Mouse (Mus musculus) myocyte (in vitro differentiated cells): Measurements from ENCODE around the gene N4bp2l2.

Experiments used
- CEBPB ChIP-seq: IDR thresholded peaks from 2 replicates; pipeline ENCODE4 v1.6.1; 2011; ENCODE audit warnings: mild to moderate bottlenecking, moderate library complexity; ENCODE audit not compliant: poor library complexity, insufficient read depth, severe bottlenecking
- E2F4 ChIP-seq: IDR thresholded peaks from one replicate; pipeline ENCODE4 v1.6.1; 2011; ENCODE audit warnings: mild to moderate bottlenecking, control low read depth, moderate library complexity; ENCODE audit not compliant: insufficient read depth
- MAX ChIP-seq: IDR thresholded peaks from one replicate; pipeline ENCODE4 v1.6.1; 2011; ENCODE audit warnings: low read depth, mild to moderate bottlenecking, control low read depth
- MYOD1 ChIP-seq, 3 experiments: IDR thresholded peaks; one replicate each; pipeline ENCODE4 v1.6.1; 2011; ENCODE audit warnings: control low read depth in 2 of 3, low read depth in 2 of 3, mild to moderate bottlenecking in 2 of 3, moderate library complexity in 1 of 3; ENCODE audit not compliant: insufficient read length in 2 of 3, control insufficient read depth in 1 of 3
- MYOG ChIP-seq, 3 experiments: IDR thresholded peaks; one replicate each; pipeline ENCODE4 v1.6.1; 2011; ENCODE audit warnings: control low read depth in 2 of 3, low read depth in 2 of 3, mild to moderate bottlenecking in 2 of 3; ENCODE audit not compliant: insufficient read length in 2 of 3, control insufficient read depth in 1 of 3, insufficient read depth in 1 of 3
- POLR2A ChIP-seq: IDR thresholded peaks from one replicate; pipeline ENCODE4 v1.6.1; 2011; ENCODE audit warnings: low read depth, mild to moderate bottlenecking, control low read depth, moderate library complexity; ENCODE audit not compliant: insufficient read length
- POLR2AphosphoS2 ChIP-seq: IDR thresholded peaks from one replicate; pipeline ENCODE4 v1.6.1; 2011; ENCODE audit warnings: low read depth, control low read depth; ENCODE audit not compliant: insufficient read length
- SRF ChIP-seq: IDR thresholded peaks from one replicate; pipeline ENCODE4 v1.6.1; 2011; ENCODE audit warnings: low read depth; ENCODE audit not compliant: control insufficient read depth, insufficient read length
- TCF12 ChIP-seq: IDR thresholded peaks from one replicate; pipeline ENCODE4 v1.6.1; 2011; ENCODE audit warnings: mild to moderate bottlenecking, control low read depth; ENCODE audit not compliant: poor library complexity, insufficient read depth, severe bottlenecking
- TCF3 ChIP-seq: IDR thresholded peaks from one replicate; pipeline ENCODE4 v1.6.1; 2011; ENCODE audit warnings: low read depth, control low read depth; ENCODE audit not compliant: insufficient read length
- USF1 ChIP-seq: IDR thresholded peaks from one replicate; pipeline ENCODE4 v1.6.1; 2011; ENCODE audit warnings: low read depth, mild to moderate bottlenecking, control low read depth, moderate library complexity

DNA sequence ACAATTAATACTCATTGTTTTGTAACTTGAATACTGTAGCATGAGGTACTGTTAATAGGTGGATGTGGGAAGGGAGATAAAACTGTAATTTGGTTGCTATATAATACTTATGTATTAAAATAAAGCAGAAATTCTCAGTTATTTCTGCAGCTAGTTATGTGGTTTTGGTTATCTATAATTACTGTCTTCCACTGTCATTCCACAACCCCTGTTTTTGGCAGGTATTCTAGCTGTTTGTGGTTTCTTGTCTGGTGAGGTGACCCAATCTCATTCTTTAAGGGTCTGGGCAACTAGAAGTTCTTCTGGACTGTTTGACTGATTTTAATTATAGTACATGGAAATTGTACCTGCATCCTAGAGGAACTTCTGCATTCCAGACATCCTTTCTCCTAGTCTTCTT, 24.7 kb upstream of the N4bp2l2 start:
- TF ChIP-seq MYOD1 (IDR thresholded peaks at IDR 0.05; ENCODE audit: control insufficient read depth in 1 of 3, insufficient read length in 2 of 3, low read depth in 2 of 3): no peak
- no peak for TF ChIP-seq MAX
- no peak for TF ChIP-seq POLR2A
- no peak for TF ChIP-seq MYOG (IDR thresholded peaks at IDR 0.05; ENCODE audit: control insufficient read depth in 1 of 3, insufficient read depth in 1 of 3, insufficient read length in 2 of 3, low read depth in 2 of 3)
- no peak for TF ChIP-seq USF1
- no peak for TF ChIP-seq CEBPB
- TF ChIP-seq TCF12: no peak
- no peak for TF ChIP-seq SRF
- TF ChIP-seq TCF3: no peak
- TF ChIP-seq E2F4: no peak
- TF ChIP-seq POLR2AphosphoS2: no peak
